Mouse (Mus musculus) megakaryocyte, embryonic 14.5 days (primary cell): ENCODE data around the gene Gpt2. TPM values are rescaled to one million over a fixed set of nuclear protein-coding genes. Genes with fewer than 3 reads are reported as not detected.

Experiments used
- H3K27me3 ChIP-seq: replicated peaks from 2 replicates; pipeline ENCODE3; 2012; ENCODE audit warnings: inconsistent platforms
- H3K36me3 ChIP-seq: replicated peaks from 2 replicates; pipeline ENCODE3; 2012; ENCODE audit warnings: low read length, inconsistent platforms, mixed read lengths
- H3K4me1 ChIP-seq: 2 replicates; pipeline ENCODE4 v1.6.1; 2012; ENCODE audit warnings: inconsistent platforms
- H3K4me3 ChIP-seq: replicated peaks from 2 replicates; pipeline ENCODE3; 2012; ENCODE audit warnings: moderate library complexity, mild to moderate bottlenecking, inconsistent platforms
- H3K9me3 ChIP-seq: 2 replicates; pipeline ENCODE4 v1.6.1; 2012; ENCODE audit warnings: inconsistent platforms
- FLI1 ChIP-seq: IDR thresholded peaks from 2 replicates; pipeline ENCODE4 v1.6.1; 2012; ENCODE audit warnings: low read length, inconsistent platforms, mixed read lengths
- GATA1 ChIP-seq: IDR thresholded peaks from 3 replicates; pipeline ENCODE4 v1.6.1; 2012; ENCODE audit warnings: mixed read lengths, low read length, inconsistent platforms, borderline replicate concordance
- polyA plus RNA-seq: library from polyadenylated mRNA; stranded (reverse); fragments of >175 nt; gene quantifications from 2 replicates; pipeline ENCODE4 v1.2.3, GENCODE M21; 2012; ENCODE audit warnings: low replicate concordance; ENCODE audit not compliant: insufficient read depth

Gene Gpt2
- polyA plus RNA-seq, 1 experiment = 2.5 TPM

- Histone ChIP-seq H3K4me1 (peaks cover 8% of the 10 kb centered on the region), H3K9me3 (no peaks in the 10 kb centered on the region), H3K4me3 (no peak overlapping the region), H3K36me3 (no peaks in the 10 kb centered on the region), H3K27me3 (no peaks in the 10 kb centered on the region)
- TF ChIP-seq FLI1 = no peak
- TF ChIP-seq GATA1 = no peak
These were observed 31.0 kb upstream of the Gpt2 start for GRCm38 (mm10) chr8:85461377-85461776.

- TF ChIP-seq FLI1 (no peak), GATA1 (no peak)
- Histone ChIP-seq H3K4me3 (no peak overlapping the region), H3K4me1 (peaks cover 6% of the 10 kb centered on the region), H3K27me3 (no peaks in the 10 kb centered on the region), H3K36me3 (no peaks in the 10 kb centered on the region), H3K9me3 (no peaks in the 10 kb centered on the region)
These were observed 29.9 kb upstream of the Gpt2 start for GRCm38 (mm10) chr8:85462441-85462840.

GRCm38 (mm10) chr8:85464316-85464715, 28.1 kb upstream of the Gpt2 start:
- H3K4me1 ChIP-seq = peaks cover 6% of the 10 kb centered on the region
- no peak overlapping the region for H3K4me3 ChIP-seq
- H3K27me3 ChIP-seq = peaks cover 4% of the 10 kb centered on the region
- no peak for TF ChIP-seq FLI1
- no peak for TF ChIP-seq GATA1
- H3K9me3 ChIP-seq = no peaks in the 10 kb centered on the region
- no peaks in the 10 kb centered on the region for H3K36me3 ChIP-seq

GRCm38 (mm10) chr8:85466056-85466455, 26.3 kb upstream of the Gpt2 start:
- H3K27me3 ChIP-seq = peaks cover 8% of the 10 kb centered on the region

DNA sequence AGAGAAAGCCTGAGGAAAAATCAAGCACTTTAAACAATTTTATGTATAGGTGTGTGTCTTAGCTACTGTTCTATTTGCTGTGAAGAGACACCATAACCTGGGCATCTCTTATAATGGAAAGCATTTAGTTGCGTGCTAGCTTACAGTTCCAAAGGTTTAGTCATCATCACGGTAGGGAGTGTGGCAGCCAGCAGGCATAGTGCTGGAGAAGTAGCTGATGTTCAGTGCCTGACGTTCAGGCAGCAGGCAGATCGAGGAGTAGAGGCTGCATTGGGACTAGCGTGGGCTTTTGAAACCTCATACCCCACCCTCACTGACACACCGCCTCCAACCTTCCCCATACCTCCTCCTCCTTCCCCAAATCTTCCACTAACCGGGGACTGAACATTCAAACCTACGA, 21.6 kb upstream of the Gpt2 start:
- TF ChIP-seq GATA1 (no peak), FLI1 (no peak)
- no peaks in the 10 kb centered on the region for H3K36me3 ChIP-seq
- H3K27me3 ChIP-seq = peaks cover 8% of the 10 kb centered on the region
- H3K4me1 ChIP-seq = no peaks in the 10 kb centered on the region
- H3K4me3 ChIP-seq = no peak overlapping the region
- H3K9me3 ChIP-seq = peaks cover 4% of the 10 kb centered on the region; the same call in 1 of the 2 replicates

More at GRCm38 (mm10) chr8:85466056-85466455, 26.3 kb upstream of the Gpt2 start:
- TF ChIP-seq FLI1 (no peak), GATA1 (no peak)
- H3K4me3 ChIP-seq = no peak overlapping the region
- no peaks in the 10 kb centered on the region for H3K36me3 ChIP-seq
- H3K4me1 ChIP-seq = no peaks in the 10 kb centered on the region
- H3K9me3 ChIP-seq = no peaks in the 10 kb centered on the region

DNA sequence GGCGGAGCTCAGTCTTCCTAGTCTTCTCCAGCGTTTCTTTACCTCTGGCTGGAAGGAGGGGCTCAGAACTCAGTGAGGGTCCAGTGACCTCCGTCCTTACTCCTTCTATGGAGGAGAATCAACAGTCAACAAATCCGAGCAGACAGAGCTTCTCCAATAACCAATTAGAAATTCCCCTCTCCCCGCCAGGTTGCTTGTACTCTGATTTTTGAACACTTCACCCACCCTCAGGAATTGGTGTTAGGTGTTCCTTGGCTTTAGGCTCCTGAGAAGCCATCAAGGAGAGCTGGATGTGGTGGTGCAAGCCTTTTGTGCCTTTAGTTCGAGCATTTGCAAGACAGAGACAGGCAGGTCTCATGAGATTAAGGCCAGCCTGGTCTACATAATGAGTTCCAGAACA, 19.6 kb upstream of the Gpt2 start:
- Histone ChIP-seq H3K9me3 (peaks cover 4% of the 10 kb centered on the region; the same call in 1 of the 2 replicates), H3K4me3 (no peak overlapping the region), H3K27me3 (peaks cover 8% of the 10 kb centered on the region), H3K4me1 (no peaks in the 10 kb centered on the region; the same call in 1 of the 2 replicates), H3K36me3 (no peaks in the 10 kb centered on the region)
- TF ChIP-seq FLI1 (no peak), GATA1 (no peak)

- peaks cover 4% of the 10 kb centered on the region; the same call in 1 of the 2 replicates for H3K9me3 ChIP-seq
- H3K36me3 ChIP-seq = no peaks in the 10 kb centered on the region
- TF ChIP-seq FLI1 (no peak), GATA1 (no peak)
- peaks cover 7% of the 10 kb centered on the region for H3K27me3 ChIP-seq
- no peaks in the 10 kb centered on the region; the same call in 1 of the 2 replicates for H3K4me1 ChIP-seq
- H3K4me3 ChIP-seq = no peak overlapping the region
These were observed 19.1 kb upstream of the Gpt2 start for GRCm38 (mm10) chr8:85473246-85473645.

- Histone ChIP-seq H3K9me3 (peaks cover 4% of the 10 kb centered on the region; the same call in 1 of the 2 replicates), H3K4me3 (no peak overlapping the region), H3K36me3 (no peaks in the 10 kb centered on the region), H3K4me1 (no peaks in the 10 kb centered on the region; the same call in 1 of the 2 replicates), H3K27me3 (peaks cover 6% of the 10 kb centered on the region)
- TF ChIP-seq GATA1 = no peak
- no peak for TF ChIP-seq FLI1
These were observed 17.5 kb upstream of the Gpt2 start for GRCm38 (mm10) chr8:85474924-85475323.

DNA sequence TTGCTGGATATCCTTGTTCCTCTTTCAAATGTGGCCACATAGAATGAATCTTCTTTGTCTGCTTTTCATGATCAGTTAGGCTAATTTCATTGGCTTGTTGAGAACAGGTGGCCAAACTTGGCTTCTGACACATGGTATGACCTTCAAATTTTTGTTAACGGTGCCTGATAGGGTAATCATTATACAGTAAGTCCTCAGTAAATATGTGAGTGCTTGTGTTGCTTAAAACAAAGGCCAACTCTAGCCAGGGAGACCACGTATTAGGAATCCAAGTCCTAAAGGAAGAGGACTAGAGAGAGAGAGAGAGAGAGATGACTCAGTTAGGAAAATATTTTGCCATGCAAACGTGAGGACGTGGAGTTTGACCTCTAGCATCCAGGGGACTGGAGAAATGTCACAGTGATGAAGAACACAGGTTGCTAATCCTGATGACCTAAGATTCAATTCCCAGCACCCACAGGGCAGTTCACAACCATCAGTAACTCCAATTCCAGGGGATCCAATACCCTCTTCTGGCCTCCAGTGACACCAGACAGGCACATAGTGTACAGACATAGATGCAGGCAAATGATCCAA, 15.3 kb upstream of the Gpt2 start:
- H3K9me3 ChIP-seq = peaks cover 4% of the 10 kb centered on the region; the same call in 1 of the 2 replicates
- no peaks in the 10 kb centered on the region for H3K36me3 ChIP-seq
- TF ChIP-seq FLI1 (no peak), GATA1 (no peak)
- no peak overlapping the region for H3K4me3 ChIP-seq
- H3K27me3 ChIP-seq = peaks cover 6% of the 10 kb centered on the region
- H3K4me1 ChIP-seq = peaks cover 6% of the 10 kb centered on the region

GRCm38 (mm10) chr8:85478397-85478796, 14.0 kb upstream of the Gpt2 start:
- H3K9me3 ChIP-seq = peaks cover 4% of the 10 kb centered on the region; the same call in 1 of the 2 replicates
- TF ChIP-seq GATA1 = no peak
- no peak for TF ChIP-seq FLI1
- H3K4me3 ChIP-seq = no peak overlapping the region
- peaks cover 7% of the 10 kb centered on the region for H3K4me1 ChIP-seq
- H3K27me3 ChIP-seq = peaks cover 6% of the 10 kb centered on the region
- H3K36me3 ChIP-seq = no peaks in the 10 kb centered on the region
